Mouse (Mus musculus) G1E (cell line): ENCODE results near the gene Zbtb9.

Source experiments
- CTCF ChIP-seq: IDR thresholded peaks from 2 replicates; pipeline ENCODE4 v1.5.1; 2012; ENCODE audit warnings: low read depth, low read length, inconsistent platforms, mixed read lengths
- GATA1 ChIP-seq: IDR thresholded peaks from 2 replicates; pipeline ENCODE4 v1.6.1; 2012; ENCODE audit warnings: borderline replicate concordance, low read length, inconsistent platforms, mixed read lengths
- GATA2 ChIP-seq: IDR thresholded peaks from 2 replicates; pipeline ENCODE4 v1.6.1; 2012; ENCODE audit warnings: low read depth, low read length, inconsistent platforms, borderline replicate concordance
- POLR2AphosphoS5 ChIP-seq: IDR thresholded peaks from 2 replicates; pipeline ENCODE4 v1.6.1; 2012; ENCODE audit warnings: low read depth, low read length, inconsistent platforms; ENCODE audit not compliant: insufficient replicate concordance
- TAL1 ChIP-seq: conservative IDR thresholded peaks from 2 replicates; pipeline ENCODE4 v1.6.1; 2012; ENCODE audit warnings: low read depth, low read length, inconsistent platforms, mixed read lengths

DNA sequence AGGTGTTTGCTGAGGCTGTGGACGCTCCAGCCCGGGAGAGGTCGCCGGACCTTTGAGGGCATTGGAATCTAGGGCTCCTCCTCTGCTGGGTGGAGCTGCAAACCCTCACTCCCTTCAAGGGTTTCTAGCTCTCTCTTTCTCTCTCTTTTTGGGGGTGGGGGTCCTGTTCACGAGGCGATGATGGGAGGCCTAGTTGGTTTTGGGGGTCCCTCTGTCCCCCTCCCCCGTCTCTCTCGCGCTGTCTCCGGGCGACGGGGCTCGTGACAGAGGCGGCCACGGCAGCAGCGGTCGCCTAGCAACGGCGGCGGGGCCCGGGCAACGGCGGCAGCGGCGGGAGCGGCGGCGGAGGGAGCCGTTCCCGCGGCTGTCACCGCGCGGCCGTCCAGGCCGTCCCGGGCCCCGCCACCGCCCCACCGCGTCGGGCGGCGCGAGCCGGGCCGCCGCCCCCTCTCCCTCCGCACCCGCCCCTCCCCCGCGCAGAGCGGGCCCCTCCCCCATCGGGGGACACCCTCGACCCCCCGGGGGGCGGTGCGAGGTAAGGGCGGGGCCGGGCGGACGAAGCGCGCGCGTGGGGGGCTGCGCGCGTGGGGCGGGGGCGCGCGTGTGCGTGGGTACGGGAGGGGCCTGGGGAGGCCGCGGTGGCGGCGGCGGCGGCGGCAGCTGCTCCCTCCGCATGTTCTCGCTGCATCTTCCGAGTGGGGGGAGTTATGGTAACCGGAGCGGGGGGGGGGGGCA is 24.5 kb upstream of the Zbtb9 start:
- TF ChIP-seq CTCF (no peak), GATA1 (no peak), POLR2AphosphoS5 (no peak), TAL1 (no peak), GATA2 (no peak)
